Mouse (Mus musculus) mouse trophoblast stem cell (cell line): Measurements from ENCODE around the gene Kdm2a.

ENCODE experiments used
- in situ Hi-C, 2 experiments: fragments of 300-500 bp; cut with MseI, MboI; formaldehyde crosslinking; loops; 2 replicates in 1 of 2; 3 replicates in 1 of 2; pipeline ENCODE4 v1.15.1; 2025

Kdm2a gene

GRCm38 (mm10) chr19:4299574-4300270 is 98.4 kb downstream of the Kdm2a start:
- in situ Hi-C loops: loop anchor here (5.0 kb wide), 2 partner anchors 32 to 37 kb away; partner anchors contain the start of gene Ssh3 (in 1 of the 2)

- in situ Hi-C loops: no loop called here
These were observed 99.0 kb downstream of the Kdm2a start for GRCm38 (mm10) chr19:4299126-4299525.

GRCm38 (mm10) chr19:4298322-4299121 is 99.6 kb downstream of the Kdm2a start:
- in situ Hi-C loops: no loop called here

- in situ Hi-C loops: no loop called here
These were observed 100.2 kb downstream of the Kdm2a start for GRCm38 (mm10) chr19:4297851-4298250.

- in situ Hi-C loops: no loop called here
These were observed 101.5 kb downstream of the Kdm2a start for GRCm38 (mm10) chr19:4296611-4297010.

- in situ Hi-C loops: no loop called here
These were observed 102.7 kb downstream of the Kdm2a start for GRCm38 (mm10) chr19:4295391-4295790.

GRCm38 (mm10) chr19:4294381-4295097 is 103.5 kb downstream of the Kdm2a start:
- in situ Hi-C loops: no loop called here

GRCm38 (mm10) chr19:4291161-4291560 is 106.9 kb downstream of the Kdm2a start:
- in situ Hi-C loops: no loop called here

- in situ Hi-C loops: no loop called here
These were observed 107.3 kb downstream of the Kdm2a start for GRCm38 (mm10) chr19:4290749-4291148.

- in situ Hi-C loops: no loop called here
These were observed 114.4 kb downstream of the Kdm2a start for GRCm38 (mm10) chr19:4283653-4284052.

GRCm38 (mm10) chr19:4282898-4283553 is 115.1 kb downstream of the Kdm2a start, which contains the start of gene Ankrd13d:
Gene Ankrd13d (minus strand): TSS chr19:4283137.
- in situ Hi-C loops: no loop called here

GRCm38 (mm10) chr19:4280425-4280824 is 117.7 kb downstream of the Kdm2a start:
- in situ Hi-C loops: no loop called here

GRCm38 (mm10) chr19:4279487-4279886 is 118.6 kb downstream of the Kdm2a start:
- in situ Hi-C loops: no loop called here

- in situ Hi-C loops: no loop called here
These were observed 127.1 kb downstream of the Kdm2a start for GRCm38 (mm10) chr19:4270972-4271371.

- in situ Hi-C loops: no loop called here
These were observed 127.9 kb downstream of the Kdm2a start for GRCm38 (mm10) chr19:4270187-4270586.

GRCm38 (mm10) chr19:4268566-4269361 is 129.3 kb downstream of the Kdm2a start, which contains the start of gene Ssh3:
Gene Ssh3 (minus strand): TSS chr19:4269180.
- in situ Hi-C loops: loop anchor here in 1 of 2 experiments (5.0 kb wide), 1 partner anchor 34 kb away; no protein-coding TSS in a partner anchor

- in situ Hi-C loops: loop anchor here in 1 of 2 experiments (5.0 kb wide), 1 partner anchor 36 kb away; no protein-coding TSS in a partner anchor
These were observed 132.1 kb downstream of the Kdm2a start for GRCm38 (mm10) chr19:4265956-4266355.
